Mouse (Mus musculus): ENCODE measurements around the gene Plekhg4.
A peak's percentile ranks its signal among the peaks of the same experiment; 100 is the strongest.

The Plekhg4 gene

GRCm38 (mm10) chr8:105373032-105373431 is at the start of gene Plekhg4:
Gene Plekhg4, plus strand, starts transcription at chr8:105373274.
- no peak for DNase-seq (ENCODE audit: low read depth)

GRCm38 (mm10) chr8:105325641-105326093 is 47.4 kb upstream of the Plekhg4 start:
- no peak for DNase-seq (ENCODE audit: low read depth)

DNA sequence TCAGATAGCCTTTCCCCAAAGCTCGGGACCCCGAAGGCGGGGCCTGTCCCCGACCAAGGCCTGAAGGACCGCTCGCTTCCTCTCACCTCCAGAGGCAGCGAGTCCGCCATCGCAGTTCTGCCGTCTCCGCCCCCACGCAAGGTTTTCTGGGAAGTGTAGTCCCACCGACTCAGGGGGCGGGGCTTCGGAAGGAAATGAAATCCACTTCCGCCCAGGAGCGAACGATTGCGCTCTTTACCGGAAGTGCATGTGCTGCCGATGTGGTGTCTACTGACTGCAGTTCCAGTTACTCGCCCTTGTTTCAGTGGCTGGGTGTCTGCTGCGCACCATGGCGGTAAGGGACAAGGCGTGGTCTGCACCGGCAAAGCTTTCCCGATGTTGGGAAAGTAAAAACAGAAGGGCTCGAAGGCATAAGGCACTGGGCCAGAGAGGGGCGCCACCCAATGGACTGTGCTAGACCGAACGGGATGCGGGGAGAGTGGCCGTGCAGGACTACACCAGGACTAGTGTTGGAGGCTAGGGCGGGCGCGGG is 46.9 kb upstream of the Plekhg4 start, which contains the start of the genes Lrrc29 and Tmem208:
Gene Lrrc29, minus strand, starts transcription at position 138 of the 532 bp plus-strand sequence.
Gene Tmem208, plus strand, starts transcription at position 214 of the 532 bp plus-strand sequence.
- DNase-seq (ENCODE audit: low read depth), result peak; percentile 87

GRCm38 (mm10) chr8:105326968-105327367 is 46.1 kb upstream of the Plekhg4 start:
- no peak for DNase-seq (ENCODE audit: low read depth)

- DNase-seq (ENCODE audit: low read depth), result no peak
Observed at GRCm38 (mm10) chr8:105330325-105330724, 42.7 kb upstream of the Plekhg4 start.

DNA sequence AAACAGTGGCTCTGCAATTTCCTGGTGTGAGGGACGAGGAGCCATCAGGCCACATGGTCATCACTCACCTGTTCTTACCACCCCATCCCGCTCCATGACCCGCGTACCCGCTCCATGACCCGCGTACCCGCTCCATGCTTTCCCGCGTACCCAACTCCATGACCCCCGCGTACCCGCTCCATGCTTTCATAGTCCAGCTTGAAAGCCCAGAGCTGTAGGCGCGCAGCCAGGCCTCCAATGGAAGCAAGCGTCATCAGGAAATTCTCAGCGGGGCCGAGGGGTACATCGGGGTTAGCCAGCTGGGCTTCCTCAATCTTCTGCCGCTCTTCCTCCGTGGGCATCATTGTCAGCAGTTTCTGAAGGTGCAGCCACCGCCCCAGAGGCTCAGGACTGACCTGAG is 41.6 kb upstream of the Plekhg4 start:
- DNase-seq (ENCODE audit: low read depth), result no peak

DNA sequence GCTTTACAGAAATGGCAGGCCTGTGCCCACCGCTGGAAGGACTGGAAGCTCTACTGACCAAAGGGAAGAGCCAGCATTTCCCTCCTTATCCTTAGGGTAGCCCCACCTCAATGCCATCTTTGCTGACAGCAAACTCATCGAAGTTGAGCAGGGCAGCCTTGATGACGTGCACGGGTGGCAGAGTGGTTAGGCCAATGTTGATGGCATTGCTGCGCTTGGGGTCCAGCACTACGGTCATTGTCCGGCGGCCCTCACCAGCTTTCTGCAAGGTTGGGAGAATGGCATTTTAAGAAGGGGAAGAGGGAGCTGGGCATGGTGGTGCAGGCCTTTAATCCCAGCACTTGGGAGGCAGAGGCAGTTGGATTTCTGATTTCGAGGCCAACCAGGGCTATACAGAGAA is 41.1 kb upstream of the Plekhg4 start:
- no peak for DNase-seq (ENCODE audit: low read depth)

DNA sequence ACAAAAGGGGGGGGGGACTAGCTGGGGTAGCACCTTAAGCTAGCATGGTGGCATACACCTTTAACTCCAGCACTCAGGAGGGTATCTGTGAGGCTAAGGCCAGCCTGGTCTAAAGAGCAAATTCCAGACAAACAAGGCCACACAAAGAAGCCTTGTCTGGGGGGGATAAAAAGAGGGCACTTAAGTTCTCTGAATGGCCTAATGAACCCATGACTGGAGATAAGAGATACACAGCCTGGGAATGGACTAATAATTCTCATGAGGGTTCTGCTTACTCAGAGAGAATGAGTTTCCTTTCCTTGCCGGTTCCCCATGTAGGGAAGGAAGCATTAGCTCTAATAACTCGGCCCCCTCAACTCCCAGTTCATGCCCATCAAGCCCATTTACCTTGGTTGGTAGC is 40.6 kb upstream of the Plekhg4 start:
- no peak for DNase-seq (ENCODE audit: low read depth)

DNA sequence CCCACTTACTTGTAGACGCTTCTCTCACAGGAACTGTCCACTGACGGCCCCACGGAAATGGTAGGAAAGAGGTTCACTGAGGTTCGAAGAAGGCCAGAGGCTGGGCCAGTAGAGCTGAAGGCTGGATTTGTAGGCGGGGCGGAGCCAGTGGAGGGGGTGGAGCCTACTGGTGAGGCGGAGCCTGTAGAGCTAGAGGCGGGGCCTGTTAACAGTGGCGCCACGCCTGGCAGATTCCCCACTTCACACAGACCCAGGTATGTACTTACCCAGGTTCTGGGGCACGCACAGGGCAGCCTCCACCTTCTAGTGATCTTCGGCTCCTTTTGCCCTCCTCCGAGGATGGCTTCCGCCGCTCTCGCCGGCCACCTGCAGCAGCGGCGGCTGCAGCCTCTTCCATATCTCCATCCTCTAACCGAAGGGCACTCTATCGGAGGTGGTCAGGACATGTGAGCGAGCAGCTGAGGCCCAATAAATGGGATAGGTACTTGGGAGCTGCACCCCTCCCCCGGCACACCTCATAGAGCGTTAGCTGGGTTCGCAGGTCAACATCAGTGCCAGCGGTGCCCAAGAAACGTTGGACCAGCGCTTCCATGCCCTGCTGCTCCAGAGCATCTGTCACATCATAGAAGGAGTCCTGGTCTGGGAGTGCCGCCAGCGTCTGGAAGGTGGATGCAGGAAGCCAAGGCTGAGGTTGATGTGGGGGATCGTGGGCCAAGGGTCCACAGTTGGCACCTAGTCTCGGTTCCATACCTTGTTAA is 36.5 kb upstream of the Plekhg4 start:
- DNase-seq (ENCODE audit: low read depth), result no peak

DNA sequence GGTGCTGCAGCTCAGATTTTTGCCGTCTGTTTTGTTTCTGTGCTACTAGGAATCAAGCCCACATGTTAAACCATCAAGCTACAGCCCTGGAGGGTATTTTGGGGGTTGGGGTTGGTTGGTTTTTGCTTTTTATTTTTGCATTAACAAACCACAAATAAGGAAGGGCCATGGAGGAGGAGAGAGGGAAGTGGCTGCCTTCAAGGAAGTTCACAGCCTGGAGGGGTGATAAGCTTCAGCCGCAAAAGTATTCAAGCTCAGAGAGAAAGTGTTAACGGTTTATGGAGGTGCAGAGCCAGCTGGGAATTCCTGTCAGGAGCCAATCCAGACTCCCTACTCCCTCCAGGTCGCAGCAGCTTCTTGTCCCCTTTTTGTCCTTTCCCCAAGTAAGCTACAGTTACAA is 34.1 kb upstream of the Plekhg4 start:
- no peak for DNase-seq (ENCODE audit: low read depth)

DNA sequence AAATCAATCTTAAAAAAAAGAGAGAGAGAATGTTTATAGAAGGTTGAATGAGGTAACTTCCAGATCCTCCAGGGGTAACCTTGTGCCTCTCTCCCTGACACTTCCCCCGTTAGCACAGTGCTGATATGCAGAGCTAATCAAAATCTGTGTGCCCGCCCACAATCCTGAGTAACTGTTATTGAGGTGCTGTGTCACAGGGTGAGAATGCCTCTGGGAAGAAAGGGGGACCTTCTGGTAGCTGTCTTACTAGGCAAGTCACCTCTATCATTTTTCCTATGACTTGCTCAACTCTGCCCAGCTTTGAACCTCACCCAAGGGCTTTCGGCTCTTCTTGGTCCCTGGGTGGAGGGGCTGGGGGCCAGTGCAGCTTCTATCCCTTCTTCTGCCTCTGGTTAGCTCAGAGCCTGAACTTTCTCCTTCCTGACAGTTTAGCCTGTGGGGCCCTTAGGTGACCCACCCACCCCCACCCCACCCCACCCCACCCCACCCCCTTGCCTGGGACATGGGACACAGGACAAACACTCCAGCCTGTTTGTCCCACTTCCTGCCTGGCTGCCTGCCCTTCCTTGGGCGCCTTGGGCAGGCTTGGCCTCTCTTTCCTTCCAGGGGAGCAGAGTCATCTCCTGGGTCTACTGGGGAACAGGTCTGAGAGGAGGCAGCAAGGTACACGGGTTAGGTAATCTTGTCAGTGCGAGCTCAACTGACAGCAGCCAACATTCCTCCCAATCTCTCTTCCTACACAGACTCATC is 33.0 kb upstream of the Plekhg4 start:
- no peak for DNase-seq (ENCODE audit: low read depth)

- no peak for DNase-seq (ENCODE audit: low read depth)
Observed at GRCm38 (mm10) chr8:105341399-105341798, 31.7 kb upstream of the Plekhg4 start.

DNA sequence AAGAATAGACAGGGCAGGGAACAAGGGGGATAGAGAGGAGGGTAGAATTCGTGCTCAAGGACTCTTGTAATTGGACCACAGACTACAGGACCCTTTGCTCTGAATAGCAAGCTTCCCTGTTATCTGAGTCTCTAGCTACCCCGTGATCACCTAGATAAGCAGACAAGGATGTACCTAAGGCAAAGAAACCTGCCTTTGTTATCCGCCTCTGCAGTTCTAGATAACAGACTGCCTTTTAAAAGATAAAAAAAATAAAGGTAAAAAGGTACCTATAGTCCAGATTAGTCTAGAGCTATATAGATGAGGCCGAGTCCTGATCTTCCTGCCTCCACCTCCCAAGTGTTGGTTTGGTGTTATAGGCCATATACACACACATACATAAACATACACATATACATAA is 30.3 kb upstream of the Plekhg4 start:
- DNase-seq (ENCODE audit: low read depth), result no peak

DNA sequence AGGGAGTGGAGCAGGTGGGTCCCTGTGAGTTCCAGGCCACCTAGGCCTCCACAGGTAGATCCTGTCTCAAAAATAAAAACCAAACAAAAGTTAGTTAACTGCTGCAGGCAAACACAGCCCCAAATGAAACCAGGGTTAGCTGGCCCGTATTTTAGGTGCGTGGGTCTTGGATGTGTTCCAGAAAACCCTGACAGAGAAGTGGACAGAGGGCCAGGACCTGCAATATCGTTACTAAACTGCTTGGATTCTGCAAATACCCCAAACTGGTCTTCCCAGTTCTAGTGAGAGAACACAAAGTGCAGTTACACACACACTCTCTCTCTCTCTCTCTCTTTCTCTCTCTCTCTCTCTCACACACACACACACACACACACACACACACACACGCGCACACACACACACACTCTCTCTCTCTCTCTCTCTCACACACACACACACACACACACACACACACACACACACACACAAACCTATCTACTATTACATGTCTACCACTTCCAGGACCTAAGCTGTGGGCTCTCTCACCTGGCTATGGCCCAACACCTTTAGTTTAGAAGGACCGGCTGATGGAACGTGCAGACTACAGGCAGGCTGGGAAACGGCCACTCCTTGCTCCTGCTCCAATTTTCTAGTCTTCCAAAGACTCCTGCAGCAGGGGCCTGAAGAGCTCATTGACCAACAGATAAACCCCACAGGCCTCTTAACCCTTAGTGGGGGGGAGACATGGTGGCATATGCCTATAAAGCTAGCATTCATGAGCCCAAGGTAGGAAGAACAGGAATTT is 29.1 kb upstream of the Plekhg4 start:
- no peak for DNase-seq (ENCODE audit: low read depth)

- DNase-seq (ENCODE audit: low read depth), result no peak
Observed at GRCm38 (mm10) chr8:105345061-105345975, 27.8 kb upstream of the Plekhg4 start.

- DNase-seq (ENCODE audit: low read depth), result no peak
Observed at GRCm38 (mm10) chr8:105346611-105347427, 26.3 kb upstream of the Plekhg4 start.

- peak; percentile 89 for DNase-seq (ENCODE audit: low read depth)
Observed at GRCm38 (mm10) chr8:105347428-105348221, 25.4 kb upstream of the Plekhg4 start, which contains the start of gene Fhod1. Gene Fhod1, minus strand, starts transcription at chr8:105347953.

DNA sequence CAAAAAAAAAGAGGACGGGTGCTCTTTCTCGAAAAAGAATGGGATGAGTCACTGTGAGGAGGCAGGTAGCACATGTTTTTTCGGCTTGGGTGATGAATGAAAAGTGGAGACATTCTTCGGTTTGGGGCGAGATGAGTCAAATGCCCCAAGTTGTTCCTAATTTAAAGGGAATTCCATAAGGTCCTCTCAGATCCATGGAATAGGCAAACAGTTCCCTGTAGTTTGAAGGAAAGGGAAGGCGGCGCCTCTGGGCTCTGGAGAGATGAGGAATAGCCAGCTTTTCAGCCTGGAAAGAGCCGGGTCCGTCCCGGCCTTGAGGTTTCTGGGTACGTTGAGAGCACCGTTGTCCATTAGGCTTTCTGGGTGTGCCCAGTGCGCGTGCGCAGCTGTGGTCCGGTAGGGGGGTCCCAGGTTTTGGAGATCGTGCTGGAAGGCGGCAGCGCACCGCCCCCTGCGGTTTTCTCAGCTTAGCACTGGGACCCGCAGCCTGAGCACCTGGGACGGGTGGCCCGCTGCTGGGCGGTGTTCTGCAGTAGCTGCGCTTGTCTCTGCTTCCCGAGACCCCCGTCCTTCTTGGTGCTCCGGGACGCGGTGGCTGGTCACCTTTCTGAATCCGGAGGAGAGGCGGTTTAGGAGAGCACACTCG is 24.5 kb upstream of the Plekhg4 start, which contains the start of gene Slc9a5:
Gene Slc9a5, plus strand, starts transcription at position 394 of the 646 bp plus-strand sequence.
- DNase-seq (ENCODE audit: low read depth), result no peak
